Mouse (Mus musculus) MEL-GATA-1-ER (cell line): ENCODE data around the gene Lgals2.
"Not testable (repeated sequence)": the region's sequence is repeated elsewhere in the genome, so short reads cannot be mapped to it uniquely, and the experiment has no call there.

Experiments
- DNase-seq: peaks from one replicate; pipeline ENCODE4 v3.0.0-alpha.2; 2012; ENCODE audit warnings: low read depth; ENCODE audit errors: extremely low read depth

Gene Lgals2

GRCm38 (mm10) chr15:78874989-78875388, 19.7 kb upstream of the Lgals2 start:
- no peak for DNase-seq

- DNase-seq = no peak
Observed at GRCm38 (mm10) chr15:78873803-78874435, 18.6 kb upstream of the Lgals2 start.

DNA sequence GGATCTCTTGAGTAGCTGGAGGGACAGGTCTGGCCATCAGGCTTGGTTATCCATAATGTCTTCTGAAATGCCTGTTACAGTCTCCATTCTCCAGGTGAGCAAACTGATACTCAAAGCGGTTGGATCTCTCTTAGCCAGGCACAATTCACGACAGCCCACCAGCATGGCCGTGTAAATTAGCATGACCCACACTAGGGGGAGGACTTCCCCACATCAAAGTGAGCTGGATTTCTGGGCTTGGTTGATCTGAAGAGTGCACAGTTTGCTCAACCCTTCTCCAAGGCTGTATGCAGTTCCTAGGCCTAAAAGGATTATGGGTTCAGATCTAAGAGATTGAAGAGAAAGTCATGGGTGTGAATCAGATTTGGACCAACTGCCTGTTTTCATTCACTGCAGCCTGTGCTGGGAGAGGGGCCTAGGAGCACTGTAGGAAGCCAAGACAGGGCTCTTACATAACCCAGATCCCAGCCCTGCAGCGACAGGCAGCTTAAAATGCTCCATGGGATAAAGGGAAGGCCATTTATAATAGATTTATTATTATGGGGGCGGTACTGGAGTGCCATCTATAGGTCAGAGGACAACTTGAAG, 16.8 kb upstream of the Lgals2 start:
- DNase-seq = no peak

- DNase-seq = peak; percentile 46
Observed at GRCm38 (mm10) chr15:78869775-78870174, 14.4 kb upstream of the Lgals2 start.

- no peak for DNase-seq
Observed at GRCm38 (mm10) chr15:78868826-78869233, 13.5 kb upstream of the Lgals2 start.

- DNase-seq = no peak
Observed at GRCm38 (mm10) chr15:78868398-78868797, 13.1 kb upstream of the Lgals2 start.

DNA sequence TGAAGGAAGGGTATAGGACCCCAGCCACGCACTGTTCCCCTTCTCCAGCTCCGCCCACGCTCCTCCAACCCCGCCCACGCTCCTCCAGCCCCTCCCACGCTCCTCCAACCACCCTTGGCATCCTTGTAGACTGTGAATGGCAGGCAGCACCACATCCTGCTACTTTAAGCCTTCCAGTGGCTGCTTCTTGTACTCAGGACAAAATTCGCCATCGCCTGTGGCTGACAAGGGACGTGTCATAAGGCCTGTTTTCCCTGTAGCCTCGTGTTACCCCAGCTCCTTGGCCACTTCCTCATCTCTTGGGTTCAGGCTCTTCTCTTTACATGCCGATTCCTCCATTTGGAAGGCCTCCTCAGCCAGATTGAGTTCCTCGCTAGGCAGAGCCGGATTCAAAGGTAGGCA, 8.5 kb upstream of the Lgals2 start:
- no peak for DNase-seq

- no peak for DNase-seq
Observed at GRCm38 (mm10) chr15:78863154-78863553, 7.8 kb upstream of the Lgals2 start.

DNA sequence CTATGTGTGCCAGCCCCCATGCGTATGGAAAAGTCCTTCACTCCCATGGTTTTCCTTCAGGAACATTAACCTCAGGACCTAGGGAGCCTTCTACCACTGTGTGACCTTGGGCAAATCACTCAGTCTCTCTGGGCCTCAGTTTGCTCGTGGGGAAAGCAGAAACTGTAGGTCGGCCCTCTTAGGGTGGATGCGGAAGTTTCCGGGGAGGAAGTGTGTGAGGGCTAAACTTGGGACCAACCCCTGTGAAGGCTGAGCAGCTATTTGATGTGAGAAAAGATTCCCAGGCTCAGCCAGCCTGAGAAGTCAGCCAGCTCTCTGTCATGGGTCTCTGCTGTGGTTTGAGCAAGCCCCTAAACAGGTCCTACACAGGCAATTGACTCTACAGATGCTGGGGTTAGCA, 7.0 kb upstream of the Lgals2 start:
- DNase-seq = no peak

DNA sequence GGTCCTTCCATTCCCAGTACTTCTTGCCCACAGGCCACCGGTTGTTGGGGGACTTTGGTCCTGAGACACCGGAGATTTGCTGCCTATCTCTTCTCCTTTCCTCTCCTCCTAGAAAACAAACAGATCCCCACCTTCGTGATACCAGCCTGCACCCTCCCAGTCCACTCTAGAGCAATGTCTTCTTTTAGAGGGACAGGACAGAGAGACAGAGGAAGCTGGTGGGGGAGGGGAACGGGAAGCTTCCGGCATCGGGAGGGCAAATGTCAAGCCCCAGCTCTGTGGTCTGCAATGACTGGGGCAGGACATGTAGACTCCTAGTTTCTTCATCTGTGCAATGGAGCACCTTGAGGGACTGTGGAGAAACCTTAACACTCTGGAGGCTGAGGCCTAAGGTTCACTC, 4.4 kb upstream of the Lgals2 start:
- DNase-seq = no peak

GRCm38 (mm10) chr15:78859311-78859710, 4.0 kb upstream of the Lgals2 start:
- DNase-seq = no peak

DNA sequence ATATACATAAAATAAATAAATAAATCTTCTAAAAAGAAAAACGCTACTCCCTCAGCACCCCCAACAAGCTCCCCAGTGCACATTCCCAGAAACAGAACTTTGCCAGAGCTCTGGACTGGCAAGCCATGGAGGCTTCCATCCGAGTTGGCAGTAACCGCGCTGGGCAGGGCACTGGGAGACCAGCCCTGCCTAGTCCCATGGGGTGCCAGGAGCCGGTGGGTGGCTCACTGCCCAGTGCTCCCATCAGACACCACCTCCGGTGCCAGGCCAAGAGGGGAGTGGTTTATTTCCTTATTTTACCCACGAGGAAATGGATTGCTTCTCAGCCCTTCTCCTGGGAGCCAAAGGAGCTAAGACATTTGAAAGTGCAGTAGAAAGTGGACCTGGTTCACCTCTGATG, 1.7 kb upstream of the Lgals2 start:
- no peak for DNase-seq

DNA sequence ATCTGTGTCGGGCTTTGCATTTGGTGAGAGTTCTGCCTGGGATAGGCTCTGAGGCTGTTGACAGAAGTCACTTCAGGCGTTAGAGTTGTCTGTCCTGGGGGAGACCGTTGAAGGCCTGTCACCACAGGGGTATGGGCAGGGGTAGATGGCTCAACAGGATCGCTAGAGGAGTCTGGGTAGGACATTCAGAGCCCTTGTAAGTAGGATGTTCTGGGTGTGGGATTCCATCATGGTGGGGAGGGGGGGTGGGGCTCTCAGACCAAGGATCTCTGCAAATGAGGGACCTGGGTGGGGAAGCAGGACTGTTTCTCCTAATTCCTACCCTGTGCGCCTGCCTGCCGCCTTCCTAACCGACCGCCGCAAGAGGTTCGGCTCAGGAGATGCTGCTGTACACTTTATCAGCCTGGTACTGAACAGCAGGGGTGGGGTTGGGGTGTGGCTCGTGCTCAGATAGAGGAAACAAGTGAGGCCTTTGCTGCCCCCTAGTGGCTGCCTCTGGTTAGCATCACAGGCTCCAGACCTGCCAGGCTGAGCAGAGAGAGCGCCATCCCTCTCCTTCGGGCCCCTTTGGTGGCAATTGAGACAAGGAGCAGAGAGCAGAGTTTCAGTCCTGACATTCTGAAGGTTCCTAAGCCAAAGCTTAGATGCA, 3.7 kb downstream of the Lgals2 start:
- DNase-seq = peak; percentile 86

DNA sequence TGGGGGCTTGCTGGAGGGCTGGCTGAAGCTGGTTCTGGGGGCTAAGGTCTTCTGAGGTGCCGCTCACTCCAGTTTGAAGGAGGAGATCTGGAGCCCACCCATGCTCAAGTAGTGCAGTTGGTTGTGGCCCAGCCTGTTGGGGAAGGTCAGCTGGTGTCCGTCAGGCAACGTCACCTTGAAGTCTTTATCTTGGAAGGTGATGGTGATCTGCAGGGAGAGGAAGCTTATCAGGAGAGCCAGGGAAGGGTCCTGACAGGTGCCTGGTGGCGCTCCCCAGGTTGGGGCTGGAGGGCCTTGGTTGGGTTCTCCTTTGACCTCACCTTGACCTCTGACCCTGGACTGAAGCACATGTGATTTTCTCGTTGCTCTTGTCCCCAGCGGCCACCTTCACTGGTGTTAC, 4.4 kb downstream of the Lgals2 start:
- no peak for DNase-seq

DNA sequence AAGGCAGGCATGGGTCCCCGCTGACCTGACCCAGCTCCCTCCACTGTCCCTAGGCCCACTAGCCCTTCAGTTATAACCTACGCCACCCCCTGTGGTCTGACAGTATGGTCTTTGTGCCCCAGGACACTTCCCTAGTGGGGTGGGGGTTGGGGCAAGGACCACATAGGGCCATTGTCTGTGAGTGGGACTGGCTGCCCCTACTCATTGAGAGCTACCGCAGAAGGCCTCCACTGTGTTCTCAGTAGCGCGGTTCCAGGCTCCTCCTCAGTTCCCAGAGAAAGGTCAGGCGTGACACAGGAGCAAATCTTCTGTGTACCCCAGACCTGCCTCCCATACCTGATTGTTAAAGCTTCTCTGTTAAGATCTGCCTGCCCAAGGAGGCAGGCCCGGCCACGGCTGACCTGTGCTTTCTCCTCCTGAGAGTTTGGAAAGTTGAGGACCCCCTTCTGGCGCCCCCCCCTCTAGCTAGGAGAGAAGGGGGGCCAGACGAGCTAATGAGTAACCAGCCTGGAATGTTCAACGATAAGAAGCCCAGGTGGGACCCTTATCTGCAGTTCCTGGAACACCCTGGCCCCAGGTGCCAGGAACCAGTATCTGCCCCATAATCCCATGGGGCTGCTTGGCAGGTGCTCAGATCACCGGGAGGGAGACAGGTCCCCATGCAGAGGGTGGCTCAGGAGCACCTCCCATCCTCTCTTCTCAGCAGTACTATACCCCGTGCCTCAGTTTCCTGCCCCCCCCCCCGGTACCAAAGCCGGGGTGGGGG, 5.1 kb downstream of the Lgals2 start:
- no peak for DNase-seq

DNA sequence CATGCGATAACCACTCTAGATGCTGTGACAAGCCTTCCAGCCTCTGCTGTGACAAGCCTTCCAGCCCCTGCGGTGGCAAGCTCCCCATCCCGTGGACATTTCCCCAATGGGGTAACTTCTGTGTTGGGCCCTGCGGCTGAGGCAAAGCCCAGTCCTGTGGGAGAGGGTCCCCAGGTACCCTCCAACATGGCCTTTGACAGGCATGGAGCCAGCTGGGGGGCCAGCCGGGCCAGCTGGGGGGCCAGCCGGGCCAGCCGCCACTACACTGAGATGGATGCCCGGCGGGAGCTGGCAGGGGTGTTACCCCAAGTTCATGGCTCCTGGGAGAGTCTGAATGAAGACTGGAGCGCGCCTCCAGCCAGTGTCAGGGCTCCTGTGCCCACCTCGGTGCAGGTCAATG, 5.8 kb downstream of the Lgals2 start:
- DNase-seq = no peak

GRCm38 (mm10) chr15:78848467-78848866, 6.9 kb downstream of the Lgals2 start:
- no peak for DNase-seq

- not testable (repeated sequence) for DNase-seq
Observed at GRCm38 (mm10) chr15:78846805-78847204, 8.5 kb downstream of the Lgals2 start.

GRCm38 (mm10) chr15:78846352-78846751, 9.0 kb downstream of the Lgals2 start:
- DNase-seq = no peak

DNA sequence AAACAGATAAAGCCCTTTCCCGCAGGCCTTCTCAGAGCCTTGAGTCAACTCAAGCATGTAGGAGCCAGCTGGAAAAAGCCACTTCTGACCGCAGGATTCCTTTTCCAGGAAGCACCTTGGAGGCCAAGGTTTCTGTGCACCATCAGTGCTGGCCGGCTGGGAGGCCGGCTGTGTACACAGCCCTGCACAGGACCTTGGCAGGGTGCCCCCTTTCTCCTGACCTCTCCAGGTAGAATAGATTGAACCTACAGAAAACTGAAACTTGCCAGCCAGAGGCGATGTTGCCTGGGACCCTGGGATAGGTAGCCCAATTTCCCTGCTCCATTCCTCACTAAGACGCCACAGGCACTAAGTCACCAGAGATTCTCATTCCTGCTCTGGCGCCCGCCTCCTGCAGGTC, 9.5 kb downstream of the Lgals2 start:
- DNase-seq = no peak

DNA sequence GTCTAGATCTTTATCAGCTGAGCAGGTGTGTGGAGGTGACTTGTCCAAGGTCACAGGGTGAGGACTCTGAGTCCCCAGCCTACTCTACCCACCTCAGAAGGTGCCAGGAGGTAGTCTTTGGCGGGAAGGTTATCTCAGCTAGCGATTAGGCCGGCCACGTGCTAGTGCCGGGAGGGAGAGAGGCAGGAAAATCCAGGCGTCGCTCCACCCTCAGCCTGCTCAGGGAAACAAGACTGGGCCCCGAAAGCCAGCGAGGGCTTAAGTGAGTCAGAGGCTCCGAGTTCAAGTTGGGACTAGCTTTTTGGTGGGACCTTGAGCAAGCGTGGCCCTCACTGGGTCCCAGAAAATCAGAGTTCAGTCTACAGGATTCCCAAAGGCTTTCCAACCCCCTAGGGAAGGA, 10.0 kb downstream of the Lgals2 start:
- DNase-seq = no peak

DNA sequence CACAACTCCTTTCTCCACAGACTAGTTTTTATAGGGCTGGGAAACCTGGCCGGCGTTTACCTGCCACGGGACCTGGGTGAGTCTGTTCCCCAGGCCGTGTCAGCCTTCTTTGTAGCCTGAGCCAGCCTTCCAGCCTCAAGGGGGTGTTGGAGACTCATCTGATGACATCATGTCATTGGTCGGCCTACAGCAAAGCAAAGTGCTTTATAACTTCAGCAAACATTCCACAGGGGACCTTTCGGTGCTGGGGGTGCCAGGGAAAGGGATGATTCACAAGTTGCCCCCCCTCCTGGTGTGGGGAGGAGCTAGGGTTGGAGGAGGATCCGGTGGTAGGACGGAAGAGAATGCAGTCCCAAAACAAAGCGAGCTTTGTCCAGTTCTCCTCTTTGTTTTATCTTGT, 10.5 kb downstream of the Lgals2 start:
- no peak for DNase-seq
